Mouse (Mus musculus): ENCODE measurements around the gene Spag9.

GRCm38 (mm10) chr11:93996306-93997140 is 632 bp downstream of the Spag9 start:
- TF ChIP-seq MAX (IDR thresholded peaks at IDR 0.05; ENCODE audit: low read length) (peak; percentile 25; the same call in 1 of the 2 replicates), POLR2A (IDR thresholded peaks at IDR 0.05; ENCODE audit: low read depth, low read length) (no peak), CTCF (conservative IDR thresholded peaks at IDR 0.05 in 1 of 2, IDR thresholded peaks at IDR 0.05 in 1 of 2; ENCODE audit: low read depth in 2 of 2, low read length in 2 of 2) (peak in 1 of 2 experiments; percentile 51; a peak in 2 of 4 replicates), MAFK (IDR thresholded peaks at IDR 0.05; ENCODE audit: insufficient replicate concordance, low read length) (no peak), JUND (conservative IDR thresholded peaks at IDR 0.05; ENCODE audit: low read depth, low read length) (no peak), RCOR1 (conservative IDR thresholded peaks at IDR 0.05; ENCODE audit: low read depth, low read length) (no peak), ZC3H11A (IDR thresholded peaks at IDR 0.05; ENCODE audit: low read depth, low read length) (no peak), MYC (IDR thresholded peaks at IDR 0.05; ENCODE audit: low read depth, low read length) (no peak), BHLHE40 (IDR thresholded peaks at IDR 0.05; ENCODE audit: low read depth, low read length) (peak; percentile 24; the same call in 1 of the 2 replicates), ELF1 (IDR thresholded peaks at IDR 0.05; ENCODE audit: low read depth, low read length) (no peak)

Measured in CH12.LX (cell line).